Mouse (Mus musculus) olfactory bulb, adult 2 months (tissue): ENCODE data around the gene Lrrfip1.

ENCODE experiments used
- CTCF ChIP-seq: fragments of 200-500 bp; IDR thresholded peaks from 2 replicates; pipeline ENCODE4 v1.5.1; 2012; ENCODE audit warnings: low read depth, mild to moderate bottlenecking, low read length, moderate library complexity; ENCODE audit not compliant: insufficient read depth
- POLR2A ChIP-seq: fragments of 200-500 bp; IDR thresholded peaks from 2 replicates; pipeline ENCODE4 v1.6.1; 2012; ENCODE audit warnings: mild to moderate bottlenecking, low read depth, low read length, moderate library complexity; ENCODE audit not compliant: insufficient read depth

GRCm38 (mm10) chr1:91094001-91094400 is 95.5 kb downstream of the Lrrfip1 start:
- TF ChIP-seq POLR2A (no peak), CTCF (no peak)
